Mouse (Mus musculus) brain, adult 2 months (tissue): ENCODE results near the gene Wdr74.
"Not testable (repeated sequence)": the region's sequence is repeated elsewhere in the genome, so short reads cannot be mapped to it uniquely, and the experiment has no call there.

Source experiments
- DNase-seq: peaks from one replicate; pipeline ENCODE4 v3.0.0; 2011; ENCODE audit warnings: low read depth, low spot score

The Wdr74 gene

GRCm38 (mm10) chr19:8715868-8716766 is 19.5 kb upstream of the Wdr74 start:
- no peak for DNase-seq

- DNase-seq = no peak
Observed at GRCm38 (mm10) chr19:8716767-8717475, 18.7 kb upstream of the Wdr74 start.

- DNase-seq = peak; percentile 78
Observed at GRCm38 (mm10) chr19:8718357-8718756, 17.3 kb upstream of the Wdr74 start.

GRCm38 (mm10) chr19:8719037-8719436 is 16.6 kb upstream of the Wdr74 start:
- DNase-seq = not testable (repeated sequence)

GRCm38 (mm10) chr19:8721378-8721777 is 14.2 kb upstream of the Wdr74 start:
- no peak for DNase-seq

- no peak for DNase-seq
Observed at GRCm38 (mm10) chr19:8722021-8722420, 13.6 kb upstream of the Wdr74 start.

GRCm38 (mm10) chr19:8722559-8722906 is 13.1 kb upstream of the Wdr74 start:
- no peak for DNase-seq

- peak; percentile 100 for DNase-seq
Observed at GRCm38 (mm10) chr19:8722907-8723573, 12.6 kb upstream of the Wdr74 start, which contains the start of gene Slc3a2. Gene Slc3a2, minus strand, starts transcription at chr19:8723369.

- no peak for DNase-seq
Observed at GRCm38 (mm10) chr19:8723574-8724346, 11.9 kb upstream of the Wdr74 start.

GRCm38 (mm10) chr19:8724392-8724791 is 11.2 kb upstream of the Wdr74 start:
- DNase-seq = no peak

GRCm38 (mm10) chr19:8725081-8725613 is 10.5 kb upstream of the Wdr74 start:
- no peak for DNase-seq

- no peak for DNase-seq
Observed at GRCm38 (mm10) chr19:8726609-8727390, 8.8 kb upstream of the Wdr74 start.

GRCm38 (mm10) chr19:8727495-8728114 is 8.0 kb upstream of the Wdr74 start:
- DNase-seq = no peak

- DNase-seq = not testable (repeated sequence)
Observed at GRCm38 (mm10) chr19:8728335-8729099, 7.1 kb upstream of the Wdr74 start.

GRCm38 (mm10) chr19:8734334-8734733 is 1.3 kb upstream of the Wdr74 start:
- no peak for DNase-seq

- no peak for DNase-seq
Observed at GRCm38 (mm10) chr19:8736160-8736467, 487 bp downstream of the Wdr74 start.

GRCm38 (mm10) chr19:8738911-8739310 is 3.3 kb downstream of the Wdr74 start:
- DNase-seq = no peak

- no peak for DNase-seq
Observed at GRCm38 (mm10) chr19:8739646-8740045, 4.0 kb downstream of the Wdr74 start.

- no peak for DNase-seq
Observed at GRCm38 (mm10) chr19:8740603-8741002, 5.0 kb downstream of the Wdr74 start, which contains the start of gene 1700092M07Rik. Gene 1700092M07Rik, plus strand, starts transcription at chr19:8740718.
